Mouse (Mus musculus) midbrain, postnatal 0 days (tissue): ENCODE results near the gene Als2. TPM values are rescaled to one million over a fixed set of nuclear protein-coding genes. Genes with fewer than 3 reads are reported as not detected.

Experiments used
- ATAC-seq: fragments of 200-750 bp; cut with Nextera tagmentation; 2 replicates; pipeline ENCODE4 v1.8.0; 2017; ENCODE audit warnings: moderate number of reproducible peaks, mild to moderate bottlenecking, moderate TSS enrichment, moderate library complexity; ENCODE audit not compliant: low FRiP score
- DNase-seq: peaks from one replicate; pipeline ENCODE4 v3.0.0-alpha.2; 2015; ENCODE audit warnings: low spot score
- H3K27ac ChIP-seq: fragments of 300-500 bp; sonication (generic); 2 replicates; pipeline ENCODE4 v1.5.1; 2014; ENCODE audit warnings: low read depth, mild to moderate bottlenecking, low read length, mixed read lengths
- H3K27me3 ChIP-seq: fragments of 300-500 bp; sonication (generic); 2 replicates; pipeline ENCODE4 v1.6.1; 2014; ENCODE audit warnings: low read length, control low read depth, mixed read lengths; ENCODE audit not compliant: insufficient read depth
- H3K36me3 ChIP-seq: fragments of 300-500 bp; sonication (generic); 2 replicates; pipeline ENCODE4 v1.6.1; 2014; ENCODE audit warnings: low read length, control low read depth, mixed read lengths; ENCODE audit not compliant: insufficient read depth
- H3K4me1 ChIP-seq: fragments of 300-500 bp; sonication (generic); 2 replicates; pipeline ENCODE4 v1.6.1; 2014; ENCODE audit warnings: mild to moderate bottlenecking, control low read depth, antibody characterized with exemption, low read length, mixed read lengths; ENCODE audit not compliant: insufficient read depth
- H3K4me2 ChIP-seq: fragments of 300-500 bp; sonication (generic); 2 replicates; pipeline ENCODE4 v1.6.1; 2014; ENCODE audit warnings: low read depth, mild to moderate bottlenecking, low read length, mixed read lengths; ENCODE audit not compliant: poor library complexity, severe bottlenecking
- H3K4me3 ChIP-seq: fragments of 300-500 bp; sonication (generic); 2 replicates; pipeline ENCODE4 v1.5.1; 2014; ENCODE audit warnings: low read depth, mild to moderate bottlenecking, low read length, moderate library complexity
- H3K9ac ChIP-seq: fragments of 300-500 bp; sonication (generic); replicated peaks from 2 replicates; pipeline ENCODE4 v1.6.1; 2014; ENCODE audit warnings: mild to moderate bottlenecking, low read length, moderate library complexity, mixed read lengths; ENCODE audit not compliant: poor library complexity, severe bottlenecking
- H3K9me3 ChIP-seq: fragments of 300-500 bp; sonication (generic); 2 replicates; pipeline ENCODE4 v1.6.1; 2016; ENCODE audit warnings: low read length, control low read depth
- CTCF ChIP-seq: IDR thresholded peaks from 2 replicates; pipeline ENCODE4 v1.5.1; 2016; ENCODE audit warnings: antibody characterized with exemption, mild to moderate bottlenecking
- WGBS: fragments of 180-500 bp; shearing (Covaris S2); extraction: QIAGEN DNeasy Blood & Tissue Kit; methylation state at CpG from one replicate; pipeline ENCODE4 v1.1.7; 2014; 5-methylcytosine and 5-hydroxymethylcytosine counted together
- polyA plus RNA-seq: library from polyadenylated mRNA; unstranded; fragments of >200 nt; fragmentation: Nextera tagmentation; extraction: Ambion mirVana; gene quantifications from 2 replicates; pipeline ENCODE4 v1.2.1, GENCODE M21; 2015
- total RNA-seq: library from RNA; depleted of rRNA; stranded (reverse); fragments of >200 nt; gene quantifications from 2 replicates; pipeline ENCODE4 v1.2.3, GENCODE M21; 2014

Gene Als2
- total and polyA plus RNA-seq, 2 experiments from 2014 or later, result 13.2 to 37.7 TPM

DNA sequence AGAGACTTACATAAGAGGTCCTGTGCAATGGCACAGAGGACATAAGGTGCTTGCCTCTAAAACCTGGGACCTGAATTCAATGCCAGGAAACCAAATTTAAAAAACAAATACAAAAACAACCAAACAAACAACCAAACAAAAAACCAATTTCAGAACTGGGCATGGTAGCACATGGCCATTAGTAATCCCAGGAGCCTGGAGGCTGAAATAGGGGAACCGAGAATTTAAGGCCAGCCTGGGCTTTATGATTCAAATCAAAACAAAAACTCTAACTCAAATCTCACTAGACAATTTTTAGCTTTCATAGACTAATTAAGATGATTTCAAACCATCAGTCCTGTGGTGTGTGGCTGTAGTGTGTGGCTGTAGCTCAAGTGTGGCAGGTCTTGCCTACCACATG, 32.5 kb downstream of the Als2 start:
- WGBS, result 93% methylated on average over 1 of the region's 1 CpGs
- no peak for ATAC-seq

GRCm38 (mm10) chr1:59202367-59202766, 34.7 kb downstream of the Als2 start:
- H3K36me3 ChIP-seq, result peaks cover 42% of the 10 kb centered on the region
- WGBS, result 91% methylated on average over 10 of the region's 10 CpGs

More for the DNA sequence above, 32.5 kb downstream of the Als2 start:
- Histone ChIP-seq H3K27me3 (no peaks in the 10 kb centered on the region), H3K9me3 (no peaks in the 10 kb centered on the region), H3K4me1 (no peaks in the 10 kb centered on the region), H3K4me3 (no peak overlapping the region), H3K27ac (no peak overlapping the region), H3K36me3 (peaks cover 36% of the 10 kb centered on the region), H3K9ac (no peak overlapping the region), H3K4me2 (no peak overlapping the region)
- TF ChIP-seq CTCF, result no peak
- no peak for DNase-seq

GRCm38 (mm10) chr1:59201561-59201960, 35.5 kb downstream of the Als2 start:
- TF ChIP-seq CTCF, result no peak
- Histone ChIP-seq H3K4me2 (no peak overlapping the region), H3K36me3 (peaks cover 44% of the 10 kb centered on the region), H3K9ac (no peak overlapping the region), H3K4me3 (no peak overlapping the region), H3K27me3 (no peaks in the 10 kb centered on the region), H3K27ac (no peak overlapping the region), H3K9me3 (no peaks in the 10 kb centered on the region), H3K4me1 (no peaks in the 10 kb centered on the region)
- WGBS, result 83% methylated on average over 1 of the region's 1 CpGs
- DNase-seq, result no peak
- ATAC-seq, result no peak

More at GRCm38 (mm10) chr1:59202367-59202766, 34.7 kb downstream of the Als2 start:
- TF ChIP-seq CTCF, result no peak
- Histone ChIP-seq H3K27ac (no peak overlapping the region), H3K4me3 (no peak overlapping the region), H3K4me2 (no peak overlapping the region), H3K9ac (no peak overlapping the region), H3K4me1 (no peaks in the 10 kb centered on the region), H3K27me3 (no peaks in the 10 kb centered on the region), H3K9me3 (no peaks in the 10 kb centered on the region)
- no peak for ATAC-seq
- no peak for DNase-seq

- H3K9ac ChIP-seq, result no peak overlapping the region
- no peak for TF ChIP-seq CTCF
- WGBS, result 89% methylated on average over 5 of the region's 5 CpGs
- peaks cover 47% of the 10 kb centered on the region for H3K36me3 ChIP-seq
- H3K27me3 ChIP-seq, result no peaks in the 10 kb centered on the region
- DNase-seq (no peak), ATAC-seq (no peak)
- no peak overlapping the region for H3K27ac ChIP-seq
- H3K4me3 ChIP-seq, result no peak overlapping the region
- no peaks in the 10 kb centered on the region for H3K4me1 ChIP-seq
- no peaks in the 10 kb centered on the region for H3K9me3 ChIP-seq
- no peak overlapping the region for H3K4me2 ChIP-seq
These were observed 36.1 kb downstream of the Als2 start for GRCm38 (mm10) chr1:59200960-59201359.

GRCm38 (mm10) chr1:59194979-59195378, 42.1 kb downstream of the Als2 start:
- H3K27me3 ChIP-seq, result no peaks in the 10 kb centered on the region
- WGBS, result 74% methylated on average over 6 of the region's 6 CpGs
- H3K4me3 ChIP-seq, result no peak overlapping the region
- H3K27ac ChIP-seq, result no peak overlapping the region
- no peaks in the 10 kb centered on the region for H3K4me1 ChIP-seq
- H3K9ac ChIP-seq, result no peak overlapping the region
- no peaks in the 10 kb centered on the region for H3K9me3 ChIP-seq
- no peak overlapping the region for H3K4me2 ChIP-seq
- no peak for DNase-seq
- TF ChIP-seq CTCF, result no peak
- peaks cover 42% of the 10 kb centered on the region for H3K36me3 ChIP-seq
- no peak for ATAC-seq

GRCm38 (mm10) chr1:59187786-59188185, 49.2 kb downstream of the Als2 start:
- no peak overlapping the region for H3K4me3 ChIP-seq
- H3K4me1 ChIP-seq, result no peaks in the 10 kb centered on the region
- no peak overlapping the region for H3K9ac ChIP-seq
- no peaks in the 10 kb centered on the region for H3K9me3 ChIP-seq
- no peak for DNase-seq
- 88% methylated on average over 5 of the region's 5 CpGs for WGBS
- no peak for ATAC-seq
- H3K27ac ChIP-seq, result no peak overlapping the region
- H3K36me3 ChIP-seq, result peaks cover 45% of the 10 kb centered on the region
- no peak for TF ChIP-seq CTCF
- H3K27me3 ChIP-seq, result no peaks in the 10 kb centered on the region
- H3K4me2 ChIP-seq, result no peak overlapping the region
